Mouse (Mus musculus): ENCODE data around the gene Ndufb11.

Ndufb11 gene

GRCm38 (mm10) chrX:20617176-20617902 lies at the start of gene Ndufb11, which contains the start of gene Rbm10:
Gene Ndufb11 (minus strand): TSS chrX:20617619.
Gene Rbm10 (plus strand): TSS chrX:20617503.
- DNase-seq (ENCODE audit: low read depth, low spot score): peak; percentile 67

- peak; percentile 8 for DNase-seq (ENCODE audit: low read depth, low spot score)
These were observed 46.0 kb upstream of the Ndufb11 start for GRCm38 (mm10) chrX:20663444-20663790.

- peak; percentile 79 for DNase-seq (ENCODE audit: low read depth, low spot score)
These were observed 45.5 kb upstream of the Ndufb11 start for GRCm38 (mm10) chrX:20662716-20663443.

- no peak for DNase-seq (ENCODE audit: low read depth, low spot score)
These were observed 44.9 kb upstream of the Ndufb11 start for GRCm38 (mm10) chrX:20662317-20662715.

DNA sequence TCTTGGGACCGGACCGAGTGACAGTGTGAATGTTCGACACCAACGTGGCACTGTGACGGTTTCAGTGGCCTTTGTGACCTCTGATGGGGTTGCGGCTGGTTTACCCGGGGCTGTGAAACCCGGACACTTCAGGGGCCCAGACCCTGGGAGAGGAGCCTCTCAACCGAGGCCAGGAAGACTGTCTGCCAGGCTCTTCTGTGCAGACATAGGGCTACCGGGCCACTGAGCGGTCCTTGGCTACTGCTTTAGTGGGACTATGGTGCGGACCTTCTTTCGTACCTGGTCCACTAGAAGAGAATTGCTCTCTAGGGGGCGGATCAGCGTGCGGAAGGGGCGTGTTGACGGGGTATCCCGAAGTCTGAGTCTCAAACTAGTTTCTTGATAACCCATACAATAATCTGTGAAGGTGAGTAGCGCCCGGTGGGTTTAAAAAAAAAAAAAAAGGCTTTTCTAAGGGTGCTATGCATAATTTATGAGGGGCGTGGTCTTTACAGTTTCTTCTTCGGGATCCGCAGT lies 41.5 kb upstream of the Ndufb11 start:
- no peak for DNase-seq (ENCODE audit: low read depth, low spot score)

DNA sequence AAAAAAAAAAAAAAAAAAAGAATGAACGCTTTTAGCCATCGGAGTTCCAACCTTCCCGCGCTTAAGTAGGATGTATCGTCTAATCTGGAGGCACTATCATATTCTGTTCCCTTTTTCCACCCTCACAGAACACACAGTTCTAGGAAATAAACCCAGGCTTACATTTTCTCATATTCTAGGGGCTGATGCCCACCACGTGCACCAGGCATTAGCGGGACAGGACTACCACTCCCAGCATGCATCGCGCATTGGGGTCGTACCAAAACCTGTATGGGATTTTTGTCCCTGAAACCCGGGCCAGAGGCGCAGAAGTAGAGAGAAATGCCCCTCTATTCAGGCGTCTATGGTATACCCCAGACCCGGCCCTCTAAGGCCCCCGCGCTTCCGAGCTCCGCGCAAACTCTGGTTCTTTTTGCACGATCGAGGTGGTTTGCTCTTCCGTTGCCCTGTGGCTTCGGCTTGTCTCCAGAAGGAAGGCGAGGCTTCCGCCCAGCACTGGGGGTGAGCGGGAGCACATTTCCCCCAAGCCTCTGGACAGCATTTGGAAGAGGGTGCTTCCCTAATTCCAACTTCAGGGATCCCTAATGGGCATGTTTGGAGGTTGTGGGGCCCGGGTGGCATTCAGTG lies 40.7 kb upstream of the Ndufb11 start, which contains the start of gene Uba1:
Gene Uba1, plus strand, starts transcription at position 301 of the 627 bp plus-strand sequence.
- peak; percentile 60 for DNase-seq (ENCODE audit: low read depth, low spot score)

- DNase-seq (ENCODE audit: low read depth, low spot score): no peak
These were observed 40.2 kb upstream of the Ndufb11 start for GRCm38 (mm10) chrX:20657593-20657992.

GRCm38 (mm10) chrX:20644780-20645179 lies 27.4 kb upstream of the Ndufb11 start:
- no peak for DNase-seq (ENCODE audit: low read depth, low spot score)

- DNase-seq (ENCODE audit: low read depth, low spot score): no peak
These were observed 20.7 kb upstream of the Ndufb11 start for GRCm38 (mm10) chrX:20638141-20638540.

DNA sequence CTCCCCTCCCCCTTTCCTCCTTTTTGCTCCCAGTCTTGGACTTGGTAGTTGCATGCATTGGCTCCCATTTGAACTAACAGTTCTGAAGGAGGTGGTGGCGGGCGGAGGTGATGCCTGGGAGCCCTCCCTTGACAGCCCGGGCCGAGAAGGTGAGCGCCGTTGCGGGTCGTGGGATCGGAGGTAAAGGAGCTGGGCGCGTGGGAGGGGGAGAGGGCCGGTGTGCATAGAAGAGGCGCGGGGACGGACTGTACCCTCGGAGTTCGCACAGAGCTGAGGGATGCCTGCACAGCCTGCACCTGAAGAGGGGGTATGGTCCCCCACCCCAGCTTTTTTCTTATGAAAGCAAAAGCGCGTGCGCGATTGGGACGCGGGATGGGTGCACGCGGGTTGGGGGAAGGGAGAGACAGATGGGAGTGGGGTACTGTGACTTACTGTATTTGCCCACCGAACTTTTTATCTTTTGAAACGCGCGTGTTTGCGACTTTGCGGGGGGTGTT lies 532 bp upstream of the Ndufb11 start:
- peak; percentile 13 for DNase-seq (ENCODE audit: low read depth, low spot score)

GRCm38 (mm10) chrX:20616861-20617175 lies 601 bp downstream of the Ndufb11 start:
- no peak for DNase-seq (ENCODE audit: low read depth, low spot score)

DNA sequence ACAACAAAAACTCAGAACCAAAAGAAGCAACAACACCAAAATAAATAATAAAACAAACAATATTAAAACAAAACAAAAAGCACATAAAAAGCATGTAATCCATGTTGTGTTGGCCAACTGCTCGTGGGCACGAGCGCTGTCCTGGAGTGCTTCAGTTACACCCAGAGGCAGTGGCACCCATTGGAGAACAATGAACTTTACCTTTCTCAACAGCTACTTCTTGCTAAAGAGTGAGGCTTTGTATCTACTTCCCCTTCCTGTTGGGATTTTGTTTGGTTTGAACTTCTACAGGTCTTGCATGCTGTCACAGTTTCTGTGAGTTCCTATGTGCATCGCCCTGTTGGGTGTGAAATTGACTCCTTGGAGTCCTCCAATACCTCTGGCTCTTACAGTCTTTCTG lies 8.9 kb downstream of the Ndufb11 start:
- DNase-seq (ENCODE audit: low read depth, low spot score): no peak

DNA sequence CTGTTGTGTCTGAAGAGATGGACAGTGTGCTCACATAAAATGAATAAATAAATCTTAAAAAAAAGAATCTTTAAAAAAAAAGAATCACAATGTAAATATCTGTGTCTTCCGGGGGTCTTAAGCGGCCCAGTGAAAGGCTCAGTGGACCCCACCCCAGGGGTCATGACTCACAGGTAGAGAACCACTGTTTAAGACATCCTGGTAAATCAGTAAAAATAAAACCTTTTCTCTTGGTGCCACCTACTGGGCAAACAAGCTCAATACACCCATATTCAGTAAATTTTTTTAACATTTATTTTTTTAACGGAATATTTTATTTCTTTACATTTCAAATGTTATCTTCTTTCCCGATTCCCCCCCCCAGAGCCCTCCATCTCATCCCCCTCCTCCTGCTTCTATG lies 29.5 kb downstream of the Ndufb11 start:
- no peak for DNase-seq (ENCODE audit: low read depth, low spot score)

GRCm38 (mm10) chrX:20573927-20574326 lies 43.5 kb downstream of the Ndufb11 start:
- no peak for DNase-seq (ENCODE audit: low read depth, low spot score)

DNA sequence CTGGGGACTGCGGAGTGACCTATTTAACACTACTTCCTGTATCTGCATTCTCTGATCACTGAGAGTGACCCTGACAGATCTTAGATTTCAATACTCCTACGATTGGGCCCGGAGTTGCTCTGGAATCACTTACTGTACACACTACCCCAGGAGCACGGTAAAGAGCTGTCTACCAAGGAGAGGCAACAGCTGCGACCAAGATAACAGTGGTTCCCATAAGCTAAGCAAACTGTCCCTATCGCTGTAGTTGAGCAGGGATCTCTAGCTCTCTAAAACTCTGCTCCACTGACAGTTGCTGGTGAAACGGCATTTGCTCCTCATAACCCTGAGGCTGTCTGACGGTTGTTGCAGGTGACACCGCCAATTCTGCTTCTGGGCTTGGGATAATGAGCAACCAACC lies 44.7 kb downstream of the Ndufb11 start:
- no peak for DNase-seq (ENCODE audit: low read depth, low spot score)

GRCm38 (mm10) chrX:20571024-20571423 lies 46.4 kb downstream of the Ndufb11 start:
- DNase-seq (ENCODE audit: low read depth, low spot score): peak; percentile 39
